In the genomic region with DNA sequence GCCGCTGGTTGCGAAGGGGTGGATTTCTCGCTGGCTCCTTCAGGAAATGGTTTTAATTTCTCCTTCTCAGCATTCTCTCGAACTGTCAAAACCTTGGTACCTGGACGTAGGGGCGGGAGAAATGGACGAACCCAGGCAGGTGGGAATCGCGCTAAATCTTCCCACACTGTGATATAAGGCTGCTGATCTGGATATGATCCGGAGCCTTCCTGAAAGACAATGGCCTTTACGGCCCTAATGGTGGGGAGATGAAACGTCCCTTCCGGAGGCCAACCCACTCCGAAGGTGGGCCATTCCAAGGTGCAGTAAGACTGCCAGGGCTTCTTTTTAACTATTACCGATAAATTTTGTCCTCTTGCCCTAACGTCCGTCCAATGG, we compare ENCODE assay signal across 8 mouse cellular contexts.
DNase-seq lines count a peak whose midpoint lies in the region; ATAC-seq and TF ChIP-seq lines count a peak whose summit lies in the region.
"Had no signal": no experiment of that assay in that cellular context is flagged by ENCODE, and none has a peak within 500 bp of the region (broad histone marks: within the 10 kb centered on the region; RNA-seq: fewer than 3 reads in every experiment).

No protein-coding gene starts in this region.

- no peak overlapping the region for H3K4me3 ChIP-seq in thymus, adult 2 months (ENCODE audit: control insufficient read depth, insufficient read depth, low read length)
- no peak overlapping the region for H3K4me3 ChIP-seq in forebrain, embryonic 14.5 days (ENCODE audit: low read depth, low read length)
- no peak overlapping the region for H3K4me3 ChIP-seq in liver, adult 2 months (ENCODE audit: insufficient read depth, low read depth, low read length)
- no peak overlapping the region for H3K4me3 ChIP-seq in small intestine, adult 2 months (ENCODE audit: low read depth, low read length)
- H3K4me3 ChIP-seq: liver, embryonic 15.5 days had no signal

- no peak for TF ChIP-seq CTCF in thymus, adult 2 months (IDR thresholded peaks at IDR 0.05; ENCODE audit: borderline replicate concordance, control insufficient read depth, extremely low read depth, insufficient read depth, low read length, poor library complexity)
- no peak for TF ChIP-seq CTCF in liver, adult 2 months (IDR thresholded peaks at IDR 0.05; ENCODE audit: low read depth, low read length)
- TF ChIP-seq CTCF in small intestine, adult 2 months (IDR thresholded peaks at IDR 0.05; ENCODE audit: extremely low read depth, insufficient read length, insufficient replicate concordance, low read depth, low read length) = peak; percentile 3; the same call in 1 of the 2 replicates

- H3K9me3 ChIP-seq in forebrain, embryonic 14.5 days (replicated peaks; ENCODE audit: control insufficient read depth, low read length) = peaks cover 55% of the 10 kb centered on the region

- no peaks in the 10 kb centered on the region for H3K27me3 ChIP-seq in thymus, adult 2 months (ENCODE audit: control insufficient read depth, insufficient read depth, low read length)
- H3K27me3 ChIP-seq in forebrain, embryonic 14.5 days (replicated peaks; ENCODE audit: control insufficient read depth, insufficient read depth, low read length) = no peaks in the 10 kb centered on the region
- H3K27me3 ChIP-seq in liver, adult 2 months (ENCODE audit: control insufficient read depth, insufficient read depth, low read length) = peaks cover 17% of the 10 kb centered on the region; the same call in 1 of the 2 replicates
- no peaks in the 10 kb centered on the region for H3K27me3 ChIP-seq in small intestine, adult 2 months (ENCODE audit: control insufficient read depth, insufficient read depth, low read length)
- H3K27me3 ChIP-seq: liver, embryonic 15.5 days had no signal

- peak; percentile 9 for DNase-seq in thymus, adult 2 months
- DNase-seq in thymus, adult 18-20 months = no peak
- no peak for DNase-seq in forebrain, embryonic 14.5 days (ENCODE audit: low spot score)
- DNase-seq in liver, adult 2 months (ENCODE audit: extremely low read depth, low read depth, low spot score) = peak; percentile 1
- DNase-seq in layer of hippocampus, adult 9-10 months (ENCODE audit: low spot score) = no peak
- DNase-seq in ovary, postnatal 36 days (ENCODE audit: low spot score) = no peak

- no peak; the same call in 1 of the 2 replicates for TF ChIP-seq POLR2A in thymus, adult 2 months (IDR thresholded peaks at IDR 0.05; ENCODE audit: control insufficient read depth, extremely low read depth, insufficient read depth, low read length, poor library complexity)
- TF ChIP-seq POLR2A in liver, adult 2 months (IDR thresholded peaks at IDR 0.05; ENCODE audit: extremely low read depth, insufficient read depth, low read length) = no peak
- no peak for TF ChIP-seq POLR2A in small intestine, adult 2 months (IDR thresholded peaks at IDR 0.05; ENCODE audit: low read depth, low read length)

- H3K4me2 ChIP-seq in forebrain, embryonic 14.5 days (ENCODE audit: low read length) = no peak overlapping the region
- H3K4me2 ChIP-seq: liver, embryonic 15.5 days had no signal

- no peak overlapping the region for H3K9ac ChIP-seq in forebrain, embryonic 14.5 days (ENCODE audit: low read length)
- H3K9ac ChIP-seq in liver, adult 2 months (ENCODE audit: low read depth, low read length) = no peak overlapping the region
- H3K9ac ChIP-seq: liver, embryonic 15.5 days had no signal

- 0 out of 2 replicates have a peak, but pooled peaks have one; percentile 12 for ATAC-seq in forebrain, embryonic 14.5 days

- H3K4me1 ChIP-seq in thymus, adult 2 months (replicated peaks; ENCODE audit: control insufficient read depth, insufficient read depth, low read length) = no peaks in the 10 kb centered on the region
- no peaks in the 10 kb centered on the region for H3K4me1 ChIP-seq in forebrain, embryonic 14.5 days (ENCODE audit: control insufficient read depth, insufficient read depth, low read length)
- H3K4me1 ChIP-seq in liver, adult 2 months (ENCODE audit: control insufficient read depth, insufficient read depth, low read length) = no peaks in the 10 kb centered on the region
- no peaks in the 10 kb centered on the region for H3K4me1 ChIP-seq in small intestine, adult 2 months (ENCODE audit: control insufficient read depth, insufficient read depth, insufficient read length, low read length)
- H3K4me1 ChIP-seq: liver, embryonic 15.5 days had no signal

- no peaks in the 10 kb centered on the region for H3K79me2 ChIP-seq in liver, adult 2 months (ENCODE audit: control insufficient read depth, insufficient read depth, low read length)

- no peak overlapping the region for H3K27ac ChIP-seq in thymus, adult 2 months (ENCODE audit: control insufficient read depth, insufficient read depth, low read length)
- no peak overlapping the region for H3K27ac ChIP-seq in forebrain, embryonic 14.5 days (ENCODE audit: low read depth, low read length)
- no peak overlapping the region for H3K27ac ChIP-seq in liver, adult 2 months (replicated peaks; ENCODE audit: insufficient read depth, low read depth, low read length)
- H3K27ac ChIP-seq in small intestine, adult 2 months (ENCODE audit: insufficient read depth, low read depth, low read length) = no peak overlapping the region
- H3K27ac ChIP-seq: liver, embryonic 15.5 days had no signal

- no peaks in the 10 kb centered on the region for H3K36me3 ChIP-seq in thymus, adult 2 months (ENCODE audit: control insufficient read depth, insufficient read depth, low read length)
- no peaks in the 10 kb centered on the region for H3K36me3 ChIP-seq in forebrain, embryonic 14.5 days (ENCODE audit: control insufficient read depth, insufficient read depth, low read length)
- H3K36me3 ChIP-seq in liver, adult 2 months (ENCODE audit: control insufficient read depth, insufficient read depth, low read length) = no peaks in the 10 kb centered on the region
- no peaks in the 10 kb centered on the region for H3K36me3 ChIP-seq in small intestine, adult 2 months (ENCODE audit: control insufficient read depth, insufficient read depth, low read length)

- WGBS in thymus, adult 2 months = 69% methylated on average over 17 of the region's 17 CpGs
- WGBS in forebrain, embryonic 14.5 days = 77% methylated on average over 17 of the region's 17 CpGs
- 69% methylated on average over 17 of the region's 17 CpGs for WGBS in liver, adult 2 months
- WGBS in small intestine, adult 2 months = 71% methylated on average over 17 of the region's 17 CpGs

Comparison
In these comparisons a context has a peak if more than half of its experiments do, and no peak if none do; other contexts are left out.
1. DNase-seq: peak in thymus, adult 2 months (single experiment) and liver, adult 2 months (single experiment); none in thymus, adult 18-20 months (0 of 2), forebrain, embryonic 14.5 days (single experiment), layer of hippocampus, adult 9-10 months (single experiment) and ovary, postnatal 36 days (single experiment).